Mouse (Mus musculus): ENCODE results near the gene Madcam1. TPM values are rescaled to one million over a fixed set of nuclear protein-coding genes. Genes with fewer than 3 reads are reported as not detected.

The Madcam1 gene
- total and polyA plus RNA-seq, 3 experiments = 61.9 to 171 (median 110) TPM

GRCm38 (mm10) chr10:79707759-79708158, 43.4 kb downstream of the Madcam1 start:
- no peak overlapping the region for H3K27ac ChIP-seq (ENCODE audit: insufficient read depth, low read depth)
- in situ Hi-C loops (cut with MboI; ENCODE audit: low pct_ligation_motif_present, low pct_unique_long_range_greater_than_20kb, low sequenced_read_pairs) (no loop called here), dilution Hi-C loops (cut with MboI; ENCODE audit: extremely low pct_ligation_motif_present, extremely low pct_unique_long_range_greater_than_20kb, low sequenced_read_pairs) (no loop called here)
- no peak for DNase-seq (ENCODE audit: extremely low read depth)
- H3K9ac ChIP-seq (ENCODE audit: insufficient read depth, low read depth) = no peak overlapping the region
- H3K4me2 ChIP-seq (ENCODE audit: insufficient read depth, low read depth, poor library complexity, severe bottlenecking) = no peak overlapping the region
- H3K27me3 ChIP-seq (replicated peaks) = no peaks in the 10 kb centered on the region
- peaks cover 39 to 69% of the 10 kb centered on the region in 2 experiments for H3K36me3 ChIP-seq (replicated peaks in 1 of 2; ENCODE audit: control insufficient read depth in 1 of 2, insufficient read depth in 1 of 2, low read length in 1 of 2)
- TF ChIP-seq CTCF (conservative IDR thresholded peaks at IDR 0.05 in 1 of 2, IDR thresholded peaks at IDR 0.05 in 1 of 2; ENCODE audit: low read depth in 2 of 2, low read length in 2 of 2) (0 out of 4 replicates have a peak, but pooled peaks of 1 of the 2 experiments have one; percentile 13), ZKSCAN1 (IDR thresholded peaks at IDR 0.05; ENCODE audit: borderline replicate concordance, low read depth, low read length) (no peak), IRF4 (IDR thresholded peaks at IDR 0.05; ENCODE audit: low read depth, low read length) (no peak), MXI1 (IDR thresholded peaks at IDR 0.05; ENCODE audit: low read depth, low read length) (no peak), SMC3 (IDR thresholded peaks at IDR 0.05; ENCODE audit: low read depth, low read length) (no peak), ZC3H11A (IDR thresholded peaks at IDR 0.05; ENCODE audit: low read depth, low read length) (no peak)
- H3K4me3 ChIP-seq (replicated peaks in 1 of 3; ENCODE audit: low read depth in 2 of 3, low read length in 2 of 3, poor library complexity in 1 of 3) = no peak overlapping the region
- no peaks in the 10 kb centered on the region for H3K9me3 ChIP-seq (replicated peaks; ENCODE audit: low read length)
- peaks cover 21 to 36% of the 10 kb centered on the region in 2 experiments for H3K4me1 ChIP-seq (ENCODE audit: control insufficient read depth in 1 of 2, insufficient read depth in 2 of 2)
- peaks cover 46% of the 10 kb centered on the region for H3K79me2 ChIP-seq (replicated peaks; ENCODE audit: control insufficient read depth, extremely low read depth, insufficient read depth, poor library complexity, severe bottlenecking)

GRCm38 (mm10) chr10:79708668-79709067, 44.3 kb downstream of the Madcam1 start:
- in situ Hi-C loops (cut with MboI; ENCODE audit: low pct_ligation_motif_present, low pct_unique_long_range_greater_than_20kb, low sequenced_read_pairs) = no loop called here
- no peak for DNase-seq (ENCODE audit: extremely low read depth)
- dilution Hi-C loops (cut with MboI; ENCODE audit: extremely low pct_ligation_motif_present, extremely low pct_unique_long_range_greater_than_20kb, low sequenced_read_pairs) = no loop called here

DNA sequence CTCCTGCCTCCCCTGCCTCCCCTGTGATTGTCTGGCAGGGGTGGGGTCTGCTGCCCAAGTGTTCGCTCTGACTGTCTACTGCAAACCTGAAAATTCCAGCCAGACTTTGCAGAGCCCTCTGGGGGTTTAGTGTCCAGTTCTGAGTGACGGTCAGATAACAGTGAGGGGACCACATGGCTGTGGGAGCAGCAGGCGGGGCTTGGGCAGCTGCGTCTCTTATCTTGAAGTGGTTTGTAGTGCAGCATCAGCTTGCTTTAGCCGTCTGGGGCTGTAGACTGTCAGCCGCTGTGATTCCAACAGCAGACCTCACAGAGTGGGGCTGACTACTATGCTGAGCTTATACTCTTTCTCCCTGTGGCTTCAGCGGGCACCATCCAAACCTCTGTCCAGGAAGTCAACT, 44.9 kb downstream of the Madcam1 start:
- dilution Hi-C loops (cut with MboI; ENCODE audit: extremely low pct_ligation_motif_present, extremely low pct_unique_long_range_greater_than_20kb, low sequenced_read_pairs) = no loop called here
- H3K27me3 ChIP-seq (replicated peaks) = no peaks in the 10 kb centered on the region
- no peaks in the 10 kb centered on the region for H3K9me3 ChIP-seq (replicated peaks; ENCODE audit: low read length)
- H3K27ac ChIP-seq (ENCODE audit: insufficient read depth, low read depth) = no peak overlapping the region
- peaks cover 39 to 69% of the 10 kb centered on the region in 2 experiments for H3K36me3 ChIP-seq (replicated peaks in 1 of 2; ENCODE audit: control insufficient read depth in 1 of 2, insufficient read depth in 1 of 2, low read length in 1 of 2)
- H3K9ac ChIP-seq (ENCODE audit: insufficient read depth, low read depth) = no peak overlapping the region
- in situ Hi-C loops (cut with MboI; ENCODE audit: low pct_ligation_motif_present, low pct_unique_long_range_greater_than_20kb, low sequenced_read_pairs) = no loop called here
- DNase-seq (ENCODE audit: extremely low read depth) = no peak
- no peak overlapping the region for H3K4me2 ChIP-seq (ENCODE audit: insufficient read depth, low read depth, poor library complexity, severe bottlenecking)
- no peak overlapping the region for H3K4me3 ChIP-seq (replicated peaks in 1 of 3; ENCODE audit: low read depth in 2 of 3, low read length in 2 of 3, poor library complexity in 1 of 3)
- H3K79me2 ChIP-seq (replicated peaks; ENCODE audit: control insufficient read depth, extremely low read depth, insufficient read depth, poor library complexity, severe bottlenecking) = peaks cover 46% of the 10 kb centered on the region
- peaks cover 21 to 33% of the 10 kb centered on the region in 2 experiments for H3K4me1 ChIP-seq (ENCODE audit: control insufficient read depth in 1 of 2, insufficient read depth in 2 of 2)
- TF ChIP-seq MYC (IDR thresholded peaks at IDR 0.05; ENCODE audit: low read depth, low read length) = no peak
- TF ChIP-seq E2F4 (IDR thresholded peaks at IDR 0.05; ENCODE audit: insufficient replicate concordance, low read depth, low read length) = no peak
- TF ChIP-seq TCF12 (IDR thresholded peaks at IDR 0.05; ENCODE audit: low read depth, low read length) = no peak
- no peak for TF ChIP-seq MXI1 (IDR thresholded peaks at IDR 0.05; ENCODE audit: low read depth, low read length)
- TF ChIP-seq CHD2 (IDR thresholded peaks at IDR 0.05; ENCODE audit: low read length) = no peak
- no peak for TF ChIP-seq JUND (conservative IDR thresholded peaks at IDR 0.05; ENCODE audit: low read depth, low read length)
- TF ChIP-seq KAT2A (IDR thresholded peaks at IDR 0.05; ENCODE audit: insufficient replicate concordance, low read length) = no peak
- TF ChIP-seq GABPA (IDR thresholded peaks at IDR 0.05; ENCODE audit: insufficient replicate concordance, low read depth, low read length) = no peak
- no peak for TF ChIP-seq SIN3A (IDR thresholded peaks at IDR 0.05; ENCODE audit: low read length)
- no peak for TF ChIP-seq MEF2A (IDR thresholded peaks at IDR 0.05; ENCODE audit: borderline replicate concordance, low read depth, low read length)
- no peak for TF ChIP-seq HCFC1 (IDR thresholded peaks at IDR 0.05; ENCODE audit: low read depth, low read length)
- no peak for TF ChIP-seq USF1 (IDR thresholded peaks at IDR 0.05; ENCODE audit: low read depth, low read length)
- no peak for TF ChIP-seq ETS1 (conservative IDR thresholded peaks at IDR 0.05; ENCODE audit: low read depth, low read length)
- no peak for TF ChIP-seq RCOR1 (conservative IDR thresholded peaks at IDR 0.05; ENCODE audit: low read depth, low read length)

More at GRCm38 (mm10) chr10:79708668-79709067, 44.3 kb downstream of the Madcam1 start:
- peaks cover 21 to 35% of the 10 kb centered on the region in 2 experiments for H3K4me1 ChIP-seq (ENCODE audit: control insufficient read depth in 1 of 2, insufficient read depth in 2 of 2)
- H3K9ac ChIP-seq (ENCODE audit: insufficient read depth, low read depth) = no peak overlapping the region
- no peak overlapping the region for H3K4me2 ChIP-seq (ENCODE audit: insufficient read depth, low read depth, poor library complexity, severe bottlenecking)
- H3K4me3 ChIP-seq (replicated peaks in 1 of 3; ENCODE audit: low read depth in 2 of 3, low read length in 2 of 3, poor library complexity in 1 of 3) = no peak overlapping the region
- TF ChIP-seq CHD2 (IDR thresholded peaks at IDR 0.05; ENCODE audit: low read length) = no peak
- no peak for TF ChIP-seq UBTF (IDR thresholded peaks at IDR 0.05; ENCODE audit: low read depth, low read length)
- TF ChIP-seq GABPA (IDR thresholded peaks at IDR 0.05; ENCODE audit: insufficient replicate concordance, low read depth, low read length) = no peak
- TF ChIP-seq MXI1 (IDR thresholded peaks at IDR 0.05; ENCODE audit: low read depth, low read length) = no peak
- no peak for TF ChIP-seq ZKSCAN1 (IDR thresholded peaks at IDR 0.05; ENCODE audit: borderline replicate concordance, low read depth, low read length)
- TF ChIP-seq SMC3 (IDR thresholded peaks at IDR 0.05; ENCODE audit: low read depth, low read length) = no peak
- no peak for TF ChIP-seq KAT2A (IDR thresholded peaks at IDR 0.05; ENCODE audit: insufficient replicate concordance, low read length)
- TF ChIP-seq ELF1 (IDR thresholded peaks at IDR 0.05; ENCODE audit: low read depth, low read length) = no peak
- no peak for TF ChIP-seq NELFE (IDR thresholded peaks at IDR 0.05; ENCODE audit: low read depth, low read length)
- no peak for TF ChIP-seq ZMIZ1 (IDR thresholded peaks at IDR 0.05; ENCODE audit: low read depth, low read length)
- no peak for TF ChIP-seq MAZ (IDR thresholded peaks at IDR 0.05; ENCODE audit: low read depth, low read length)
- no peak for TF ChIP-seq CTCF (conservative IDR thresholded peaks at IDR 0.05 in 1 of 2, IDR thresholded peaks at IDR 0.05 in 1 of 2; ENCODE audit: low read depth in 2 of 2, low read length in 2 of 2)
- no peak for TF ChIP-seq USF2 (conservative IDR thresholded peaks at IDR 0.05; ENCODE audit: low read depth, low read length)
- no peak for TF ChIP-seq MEF2A (IDR thresholded peaks at IDR 0.05; ENCODE audit: borderline replicate concordance, low read depth, low read length)
- no peak for TF ChIP-seq E2F4 (IDR thresholded peaks at IDR 0.05; ENCODE audit: insufficient replicate concordance, low read depth, low read length)
- no peak for TF ChIP-seq ZNF384 (IDR thresholded peaks at IDR 0.05; ENCODE audit: low read depth, low read length)
- no peak for TF ChIP-seq EP300 (IDR thresholded peaks at IDR 0.05; ENCODE audit: low read length)
- no peak for TF ChIP-seq SIN3A (IDR thresholded peaks at IDR 0.05; ENCODE audit: low read length)
- no peak for TF ChIP-seq RCOR1 (conservative IDR thresholded peaks at IDR 0.05; ENCODE audit: low read depth, low read length)
- H3K27me3 ChIP-seq (replicated peaks) = no peaks in the 10 kb centered on the region
- no peaks in the 10 kb centered on the region for H3K9me3 ChIP-seq (replicated peaks; ENCODE audit: low read length)
- H3K79me2 ChIP-seq (replicated peaks; ENCODE audit: control insufficient read depth, extremely low read depth, insufficient read depth, poor library complexity, severe bottlenecking) = peaks cover 46% of the 10 kb centered on the region
- no peak overlapping the region for H3K27ac ChIP-seq (ENCODE audit: insufficient read depth, low read depth)
- peaks cover 39 to 69% of the 10 kb centered on the region in 2 experiments for H3K36me3 ChIP-seq (replicated peaks in 1 of 2; ENCODE audit: control insufficient read depth in 1 of 2, insufficient read depth in 1 of 2, low read length in 1 of 2)
